Mouse (Mus musculus) midbrain, postnatal 0 days (tissue): Measurements from ENCODE around the gene Ackr1. TPM values are rescaled to one million over a fixed set of nuclear protein-coding genes. Genes with fewer than 3 reads are reported as not detected.
A peak's percentile ranks its signal among the peaks of the same experiment; 100 is the strongest.

Experiments used
- ATAC-seq: fragments of 200-750 bp; cut with Nextera tagmentation; 2 replicates; pipeline ENCODE4 v1.8.0; 2017; ENCODE audit warnings: moderate number of reproducible peaks, mild to moderate bottlenecking, moderate TSS enrichment, moderate library complexity; ENCODE audit not compliant: low FRiP score
- DNase-seq: peaks from one replicate; pipeline ENCODE4 v3.0.0-alpha.2; 2015; ENCODE audit warnings: low spot score
- H3K27ac ChIP-seq: fragments of 300-500 bp; sonication (generic); 2 replicates; pipeline ENCODE4 v1.5.1; 2014; ENCODE audit warnings: low read depth, mild to moderate bottlenecking, low read length, mixed read lengths
- H3K27me3 ChIP-seq: fragments of 300-500 bp; sonication (generic); 2 replicates; pipeline ENCODE4 v1.6.1; 2014; ENCODE audit warnings: low read length, control low read depth, mixed read lengths; ENCODE audit not compliant: insufficient read depth
- H3K36me3 ChIP-seq: fragments of 300-500 bp; sonication (generic); 2 replicates; pipeline ENCODE4 v1.6.1; 2014; ENCODE audit warnings: low read length, control low read depth, mixed read lengths; ENCODE audit not compliant: insufficient read depth
- H3K4me1 ChIP-seq: fragments of 300-500 bp; sonication (generic); 2 replicates; pipeline ENCODE4 v1.6.1; 2014; ENCODE audit warnings: mild to moderate bottlenecking, control low read depth, antibody characterized with exemption, low read length, mixed read lengths; ENCODE audit not compliant: insufficient read depth
- H3K4me2 ChIP-seq: fragments of 300-500 bp; sonication (generic); 2 replicates; pipeline ENCODE4 v1.6.1; 2014; ENCODE audit warnings: low read depth, mild to moderate bottlenecking, low read length, mixed read lengths; ENCODE audit not compliant: poor library complexity, severe bottlenecking
- H3K4me3 ChIP-seq: fragments of 300-500 bp; sonication (generic); 2 replicates; pipeline ENCODE4 v1.5.1; 2014; ENCODE audit warnings: low read depth, mild to moderate bottlenecking, low read length, moderate library complexity
- H3K9ac ChIP-seq: fragments of 300-500 bp; sonication (generic); replicated peaks from 2 replicates; pipeline ENCODE4 v1.6.1; 2014; ENCODE audit warnings: mild to moderate bottlenecking, low read length, moderate library complexity, mixed read lengths; ENCODE audit not compliant: poor library complexity, severe bottlenecking
- H3K9me3 ChIP-seq: fragments of 300-500 bp; sonication (generic); 2 replicates; pipeline ENCODE4 v1.6.1; 2016; ENCODE audit warnings: low read length, control low read depth
- CTCF ChIP-seq: IDR thresholded peaks from 2 replicates; pipeline ENCODE4 v1.5.1; 2016; ENCODE audit warnings: antibody characterized with exemption, mild to moderate bottlenecking
- WGBS: fragments of 180-500 bp; shearing (Covaris S2); extraction: QIAGEN DNeasy Blood & Tissue Kit; methylation state at CpG from one replicate; pipeline ENCODE4 v1.1.7; 2014; 5-methylcytosine and 5-hydroxymethylcytosine counted together
- polyA plus RNA-seq: library from polyadenylated mRNA; unstranded; fragments of >200 nt; fragmentation: Nextera tagmentation; extraction: Ambion mirVana; gene quantifications from 2 replicates; pipeline ENCODE4 v1.2.1, GENCODE M21; 2015
- total RNA-seq: library from RNA; depleted of rRNA; stranded (reverse); fragments of >200 nt; gene quantifications from 2 replicates; pipeline ENCODE4 v1.2.3, GENCODE M21; 2014

The Ackr1 gene
- total and polyA plus RNA-seq, 2 experiments from 2014 or later, result 24.1 to 38.0 TPM

- no peak overlapping the region for H3K4me3 ChIP-seq
- no peaks in the 10 kb centered on the region for H3K4me1 ChIP-seq
- no peak overlapping the region for H3K4me2 ChIP-seq
- H3K36me3 ChIP-seq, result no peaks in the 10 kb centered on the region
- H3K27ac ChIP-seq, result peak overlapping the region; percentile 38
- peak; percentile 34 for TF ChIP-seq CTCF
- ATAC-seq (peak; percentile 32), DNase-seq (no peak)
- 56% methylated on average over 4 of the region's 4 CpGs for WGBS
- H3K9ac ChIP-seq, result no peak overlapping the region
- no peaks in the 10 kb centered on the region for H3K9me3 ChIP-seq
- no peaks in the 10 kb centered on the region for H3K27me3 ChIP-seq
Measured at GRCm38 (mm10) chr1:173329185-173329584, 4.4 kb downstream of the Ackr1 start.

GRCm38 (mm10) chr1:173328446-173328845 is 5.1 kb downstream of the Ackr1 start:
- no peaks in the 10 kb centered on the region for H3K9me3 ChIP-seq
- H3K27ac ChIP-seq, result no peak overlapping the region
- no peaks in the 10 kb centered on the region for H3K36me3 ChIP-seq
- TF ChIP-seq CTCF, result no peak
- no peaks in the 10 kb centered on the region for H3K4me1 ChIP-seq
- H3K4me2 ChIP-seq, result no peak overlapping the region
- H3K4me3 ChIP-seq, result no peak overlapping the region
- no peak for DNase-seq
- H3K27me3 ChIP-seq, result no peaks in the 10 kb centered on the region
- no peak overlapping the region for H3K9ac ChIP-seq
- 56% methylated on average over 8 of the region's 8 CpGs for WGBS
- ATAC-seq, result no peak

- ATAC-seq (no peak), DNase-seq (no peak)
- Histone ChIP-seq H3K4me3 (no peak overlapping the region), H3K36me3 (no peaks in the 10 kb centered on the region), H3K4me2 (no peak overlapping the region), H3K27me3 (no peaks in the 10 kb centered on the region), H3K9ac (no peak overlapping the region), H3K9me3 (no peaks in the 10 kb centered on the region), H3K27ac (no peak overlapping the region), H3K4me1 (no peaks in the 10 kb centered on the region)
- no peak for TF ChIP-seq CTCF
- WGBS, result 41% methylated on average over 1 of the region's 1 CpGs
Measured at GRCm38 (mm10) chr1:173326552-173326951, 7.0 kb downstream of the Ackr1 start.

- DNase-seq (no peak), ATAC-seq (no peak)
- Histone ChIP-seq H3K4me3 (no peak overlapping the region), H3K27me3 (no peaks in the 10 kb centered on the region), H3K9ac (no peak overlapping the region), H3K9me3 (no peaks in the 10 kb centered on the region), H3K27ac (no peak overlapping the region), H3K4me2 (no peak overlapping the region), H3K36me3 (no peaks in the 10 kb centered on the region), H3K4me1 (no peaks in the 10 kb centered on the region)
- TF ChIP-seq CTCF, result no peak
- 83% methylated on average over 1 of the region's 1 CpGs for WGBS
Measured at GRCm38 (mm10) chr1:173325395-173325794, 8.2 kb downstream of the Ackr1 start.

GRCm38 (mm10) chr1:173324961-173325360 is 8.6 kb downstream of the Ackr1 start:
- H3K27ac ChIP-seq, result no peak overlapping the region
- no peak overlapping the region for H3K9ac ChIP-seq
- no peak for TF ChIP-seq CTCF
- H3K4me1 ChIP-seq, result no peaks in the 10 kb centered on the region
- H3K4me3 ChIP-seq, result no peak overlapping the region
- H3K4me2 ChIP-seq, result no peak overlapping the region
- H3K36me3 ChIP-seq, result no peaks in the 10 kb centered on the region
- no peaks in the 10 kb centered on the region for H3K27me3 ChIP-seq
- DNase-seq (no peak), ATAC-seq (no peak)
- no peaks in the 10 kb centered on the region for H3K9me3 ChIP-seq
- WGBS, result 67% methylated on average over 4 of the region's 4 CpGs

GRCm38 (mm10) chr1:173323839-173324585 is 9.5 kb downstream of the Ackr1 start:
- Histone ChIP-seq H3K4me3 (no peak overlapping the region), H3K9me3 (no peaks in the 10 kb centered on the region), H3K4me2 (no peak overlapping the region), H3K36me3 (no peaks in the 10 kb centered on the region), H3K27me3 (no peaks in the 10 kb centered on the region), H3K4me1 (no peaks in the 10 kb centered on the region), H3K9ac (no peak overlapping the region), H3K27ac (no peak overlapping the region)
- ATAC-seq (no peak), DNase-seq (peak; percentile 35)
- TF ChIP-seq CTCF, result peak; percentile 78
- WGBS, result 34% methylated on average over 5 of the region's 5 CpGs
